Mouse (Mus musculus) E14TG2a.4 (cell line): Measurements from ENCODE around the gene Ugt1a7c.

Experiments used
- H3K27me3 ChIP-seq: 2 replicates; pipeline ENCODE4 v1.6.1; 2014; ENCODE audit warnings: low read length, control low read depth; ENCODE audit not compliant: insufficient read depth
- H3K36me3 ChIP-seq: 2 replicates; pipeline ENCODE4 v1.6.1; 2014; ENCODE audit warnings: low read length, control low read depth; ENCODE audit not compliant: insufficient read depth
- H3K4me1 ChIP-seq: replicated peaks from 2 replicates; pipeline ENCODE4 v1.6.1; 2014; ENCODE audit warnings: low read depth, low read length, control low read depth
- H3K4me3 ChIP-seq: replicated peaks from 2 replicates; pipeline ENCODE4 v1.5.1; 2014; ENCODE audit warnings: mild to moderate bottlenecking, low read length
- H3K9me3 ChIP-seq: 2 replicates; pipeline ENCODE4 v1.6.1; 2014; ENCODE audit warnings: low read length, control low read depth
- CTCF ChIP-seq: conservative IDR thresholded peaks from 2 replicates; pipeline ENCODE4 v1.5.1; 2014; ENCODE audit warnings: low read length
- NANOG ChIP-seq: IDR thresholded peaks from 2 replicates; pipeline ENCODE4 v1.6.1; 2014; ENCODE audit warnings: borderline replicate concordance, low read length, mixed read lengths
- POU5F1 ChIP-seq: IDR thresholded peaks from 2 replicates; pipeline ENCODE4 v1.6.1; 2014; ENCODE audit warnings: low read length, borderline replicate concordance

The Ugt1a7c gene

GRCm38 (mm10) chr1:88231803-88232499, 137.1 kb downstream of the Ugt1a7c start:
- peaks cover 36% of the 10 kb centered on the region for H3K9me3 ChIP-seq
- no peaks in the 10 kb centered on the region for H3K36me3 ChIP-seq
- no peak overlapping the region for H3K4me3 ChIP-seq
- TF ChIP-seq POU5F1 (no peak), NANOG (no peak), CTCF (no peak)
- H3K27me3 ChIP-seq = peaks cover 20% of the 10 kb centered on the region; the same call in 1 of the 2 replicates
- no peaks in the 10 kb centered on the region for H3K4me1 ChIP-seq

- Histone ChIP-seq H3K4me3 (no peak overlapping the region), H3K9me3 (peaks cover 45% of the 10 kb centered on the region), H3K4me1 (no peaks in the 10 kb centered on the region), H3K27me3 (peaks cover 20% of the 10 kb centered on the region; the same call in 1 of the 2 replicates), H3K36me3 (no peaks in the 10 kb centered on the region)
- no peak for TF ChIP-seq NANOG
- no peak for TF ChIP-seq POU5F1
- TF ChIP-seq CTCF = no peak
These were observed 138.0 kb downstream of the Ugt1a7c start for GRCm38 (mm10) chr1:88232664-88233380.

- Histone ChIP-seq H3K36me3 (no peaks in the 10 kb centered on the region), H3K27me3 (peaks cover 20% of the 10 kb centered on the region; the same call in 1 of the 2 replicates), H3K4me1 (no peaks in the 10 kb centered on the region), H3K4me3 (no peak overlapping the region), H3K9me3 (peaks cover 53% of the 10 kb centered on the region)
- TF ChIP-seq CTCF = no peak
- no peak for TF ChIP-seq POU5F1
- TF ChIP-seq NANOG = no peak
These were observed 138.8 kb downstream of the Ugt1a7c start for GRCm38 (mm10) chr1:88233421-88234247.

GRCm38 (mm10) chr1:88234248-88234610, 139.4 kb downstream of the Ugt1a7c start:
- Histone ChIP-seq H3K4me1 (no peaks in the 10 kb centered on the region), H3K36me3 (no peaks in the 10 kb centered on the region), H3K27me3 (peaks cover 24% of the 10 kb centered on the region; the same call in 1 of the 2 replicates), H3K4me3 (no peak overlapping the region), H3K9me3 (peaks cover 59% of the 10 kb centered on the region)
- TF ChIP-seq NANOG (no peak), POU5F1 (no peak), CTCF (no peak)

GRCm38 (mm10) chr1:88234646-88235045, 139.8 kb downstream of the Ugt1a7c start:
- TF ChIP-seq NANOG (no peak), POU5F1 (no peak), CTCF (no peak)
- peaks cover 63% of the 10 kb centered on the region for H3K9me3 ChIP-seq
- H3K36me3 ChIP-seq = no peaks in the 10 kb centered on the region
- no peak overlapping the region for H3K4me3 ChIP-seq
- no peaks in the 10 kb centered on the region for H3K4me1 ChIP-seq
- peaks cover 24% of the 10 kb centered on the region; the same call in 1 of the 2 replicates for H3K27me3 ChIP-seq

GRCm38 (mm10) chr1:88235046-88235893, 140.4 kb downstream of the Ugt1a7c start:
- H3K36me3 ChIP-seq = no peaks in the 10 kb centered on the region
- H3K4me1 ChIP-seq = no peaks in the 10 kb centered on the region
- peaks cover 23% of the 10 kb centered on the region for H3K27me3 ChIP-seq
- H3K9me3 ChIP-seq = peaks cover 64% of the 10 kb centered on the region
- no peak overlapping the region for H3K4me3 ChIP-seq
- TF ChIP-seq POU5F1 (no peak), NANOG (no peak), CTCF (no peak)

- TF ChIP-seq NANOG (no peak), CTCF (no peak), POU5F1 (no peak)
- no peaks in the 10 kb centered on the region for H3K4me1 ChIP-seq
These were observed 141.1 kb downstream of the Ugt1a7c start for GRCm38 (mm10) chr1:88235894-88236415.

More at GRCm38 (mm10) chr1:88235894-88236415, 141.1 kb downstream of the Ugt1a7c start:
- Histone ChIP-seq H3K9me3 (peaks cover 70% of the 10 kb centered on the region), H3K36me3 (no peaks in the 10 kb centered on the region), H3K4me3 (no peak overlapping the region), H3K27me3 (peaks cover 22% of the 10 kb centered on the region)
